Mouse (Mus musculus) limb, embryonic 14.5 days (tissue): Measurements from ENCODE around the gene Lrrc75a. TPM values are rescaled to one million over a fixed set of nuclear protein-coding genes. Genes with fewer than 3 reads are reported as not detected.

ENCODE experiments used
- ATAC-seq: fragments of 200-750 bp; cut with Nextera tagmentation; 2 replicates; pipeline ENCODE4 v1.8.0; 2017; ENCODE audit warnings: low read depth, moderate number of reproducible peaks, moderate TSS enrichment; ENCODE audit not compliant: low FRiP score
- DNase-seq: peaks from one replicate; pipeline ENCODE4 v3.0.0-alpha.2; 2015; ENCODE audit warnings: low spot score
- H3K27ac ChIP-seq: fragments of 300-500 bp; sonication (generic); replicated peaks from 2 replicates; pipeline ENCODE4 v1.5.1; 2014; ENCODE audit warnings: low read depth, mild to moderate bottlenecking, low read length, moderate library complexity, mixed read lengths
- H3K27me3 ChIP-seq: fragments of 300-500 bp; sonication (generic); 2 replicates; pipeline ENCODE4 v1.6.1; 2014; ENCODE audit warnings: low read length, mixed read lengths; ENCODE audit not compliant: control insufficient read depth, insufficient read depth
- H3K36me3 ChIP-seq: fragments of 300-500 bp; sonication (generic); 2 replicates; pipeline ENCODE4 v1.6.1; 2014; ENCODE audit warnings: mild to moderate bottlenecking, low read length, moderate library complexity, mixed read lengths; ENCODE audit not compliant: control insufficient read depth, insufficient read depth
- H3K4me1 ChIP-seq: fragments of 300-500 bp; sonication (generic); 2 replicates; pipeline ENCODE4 v1.6.1; 2014; ENCODE audit warnings: antibody characterized with exemption, low read length, mixed read lengths; ENCODE audit not compliant: control insufficient read depth, insufficient read depth
- H3K4me2 ChIP-seq: fragments of 300-500 bp; sonication (generic); replicated peaks from 2 replicates; pipeline ENCODE4 v1.6.1; 2014; ENCODE audit warnings: low read depth, mild to moderate bottlenecking, low read length, moderate library complexity; ENCODE audit not compliant: severe bottlenecking
- H3K4me3 ChIP-seq: fragments of 300-500 bp; sonication (generic); replicated peaks from 2 replicates; pipeline ENCODE4 v1.5.1; 2014; ENCODE audit warnings: low read length
- H3K9ac ChIP-seq: fragments of 300-500 bp; sonication (generic); 2 replicates; pipeline ENCODE4 v1.6.1; 2014; ENCODE audit warnings: mild to moderate bottlenecking, low read depth, low read length, moderate library complexity; ENCODE audit not compliant: severe bottlenecking
- H3K9me3 ChIP-seq: fragments of 300-500 bp; sonication (generic); 2 replicates; pipeline ENCODE4 v1.6.1; 2016; ENCODE audit warnings: low read length; ENCODE audit not compliant: control insufficient read depth
- POLR2A ChIP-seq: fragments of 200-500 bp; IDR thresholded peaks from 2 replicates; pipeline ENCODE4 v1.8.0; 2012; ENCODE audit warnings: inconsistent platforms, mild to moderate bottlenecking, moderate library complexity, borderline replicate concordance; ENCODE audit not compliant: insufficient read depth, insufficient read length; ENCODE audit errors: extremely low read depth
- WGBS: fragments of 180-500 bp; shearing (Covaris S2); extraction: QIAGEN DNeasy Blood & Tissue Kit; methylation state at CpG from one replicate; pipeline ENCODE4 v1.1.7; 2014; 5-methylcytosine and 5-hydroxymethylcytosine counted together
- polyA plus RNA-seq, 2 experiments: library from polyadenylated mRNA; depleted of rRNA in 1 of 2; stranded (reverse) in 1 of 2; unstranded in 1 of 2; fragments of >200 nt; fragmentation: Nextera tagmentation in 1 of 2; extraction: Ambion mirVana in 1 of 2; gene quantifications; 2 replicates each; pipeline versions ENCODE4 v1.2.1 to v1.2.3; 2012 to 2014

The Lrrc75a gene
- polyA plus RNA-seq, 2 experiments = 13.7 to 19.2 TPM

GRCm38 (mm10) chr11:62624341-62625291 is 23.7 kb downstream of the Lrrc75a start:
- ATAC-seq = peak; percentile 63
- H3K27ac ChIP-seq = peak overlapping the region; percentile 67
- H3K9me3 ChIP-seq = no peaks in the 10 kb centered on the region
- 20% methylated on average over 10 of the region's 10 CpGs for WGBS
- TF ChIP-seq POLR2A = no peak
- H3K4me1 ChIP-seq = peaks cover 46% of the 10 kb centered on the region
- H3K36me3 ChIP-seq = peaks cover 8% of the 10 kb centered on the region
- H3K4me2 ChIP-seq = no peak overlapping the region
- no peaks in the 10 kb centered on the region for H3K27me3 ChIP-seq
- DNase-seq = peak; percentile 33
- H3K9ac ChIP-seq = 0 out of 2 replicates have a peak overlapping the region, but pooled peaks have one; percentile 12
- no peak overlapping the region for H3K4me3 ChIP-seq

GRCm38 (mm10) chr11:62622850-62623249 is 25.5 kb downstream of the Lrrc75a start:
- no peak overlapping the region for H3K27ac ChIP-seq
- H3K4me1 ChIP-seq = peaks cover 28% of the 10 kb centered on the region
- H3K36me3 ChIP-seq = peaks cover 15% of the 10 kb centered on the region
- DNase-seq = no peak
- no peak overlapping the region for H3K4me3 ChIP-seq
- no peak overlapping the region for H3K4me2 ChIP-seq
- WGBS = 49% methylated on average over 4 of the region's 4 CpGs
- H3K9me3 ChIP-seq = no peaks in the 10 kb centered on the region
- no peak for ATAC-seq
- no peak for TF ChIP-seq POLR2A
- H3K27me3 ChIP-seq = no peaks in the 10 kb centered on the region
- no peak overlapping the region for H3K9ac ChIP-seq

- Histone ChIP-seq H3K9me3 (no peaks in the 10 kb centered on the region), H3K9ac (no peak overlapping the region), H3K4me3 (no peak overlapping the region), H3K36me3 (peaks cover 20% of the 10 kb centered on the region), H3K4me2 (no peak overlapping the region), H3K4me1 (peaks cover 27% of the 10 kb centered on the region), H3K27me3 (no peaks in the 10 kb centered on the region), H3K27ac (no peak overlapping the region)
- TF ChIP-seq POLR2A = no peak
- ATAC-seq = no peak
- no peak for DNase-seq
- 71% methylated on average over 4 of the region's 4 CpGs for WGBS
Observed at GRCm38 (mm10) chr11:62621586-62622283, 26.6 kb downstream of the Lrrc75a start.

GRCm38 (mm10) chr11:62621079-62621478 is 27.2 kb downstream of the Lrrc75a start:
- 91% methylated on average over 8 of the region's 8 CpGs for WGBS
- peaks cover 24% of the 10 kb centered on the region for H3K36me3 ChIP-seq

GRCm38 (mm10) chr11:62615456-62615855 is 32.9 kb downstream of the Lrrc75a start:
- DNase-seq = no peak
- peaks cover 40% of the 10 kb centered on the region for H3K36me3 ChIP-seq
- 88% methylated on average over 4 of the region's 4 CpGs for WGBS
- ATAC-seq = no peak
- TF ChIP-seq POLR2A = no peak
- no peak overlapping the region for H3K27ac ChIP-seq
- H3K9ac ChIP-seq = no peak overlapping the region
- no peaks in the 10 kb centered on the region for H3K27me3 ChIP-seq
- H3K4me1 ChIP-seq = peaks cover 4% of the 10 kb centered on the region; the same call in 1 of the 2 replicates
- no peak overlapping the region for H3K4me3 ChIP-seq
- no peak overlapping the region for H3K4me2 ChIP-seq
- no peaks in the 10 kb centered on the region for H3K9me3 ChIP-seq

More at GRCm38 (mm10) chr11:62621079-62621478, 27.2 kb downstream of the Lrrc75a start:
- Histone ChIP-seq H3K4me1 (peaks cover 27% of the 10 kb centered on the region), H3K27ac (no peak overlapping the region), H3K4me2 (no peak overlapping the region), H3K9ac (no peak overlapping the region), H3K9me3 (no peaks in the 10 kb centered on the region), H3K4me3 (no peak overlapping the region), H3K27me3 (no peaks in the 10 kb centered on the region)
- ATAC-seq (no peak), DNase-seq (no peak)
- no peak for TF ChIP-seq POLR2A
